Mouse (Mus musculus): ENCODE results near the gene Itgax.
"Not testable (repeated sequence)": the region's sequence is repeated elsewhere in the genome, so short reads cannot be mapped to it uniquely, and the experiment has no call there.

Itgax gene

GRCm38 (mm10) chr7:128158688-128159354 lies 29.5 kb downstream of the Itgax start:
- DNase-seq (ENCODE audit: extremely low spot score, low spot score): not testable (repeated sequence)

GRCm38 (mm10) chr7:128164001-128164400 lies 34.7 kb downstream of the Itgax start:
- no peak for DNase-seq (ENCODE audit: extremely low spot score, low spot score)

GRCm38 (mm10) chr7:128166391-128166790 lies 37.0 kb downstream of the Itgax start:
- DNase-seq (ENCODE audit: extremely low spot score, low spot score): no peak

- DNase-seq (ENCODE audit: extremely low spot score, low spot score): no peak
These were observed 40.6 kb downstream of the Itgax start for GRCm38 (mm10) chr7:128169996-128170395.

GRCm38 (mm10) chr7:128178385-128178784 lies 49.0 kb downstream of the Itgax start:
- no peak for DNase-seq (ENCODE audit: extremely low spot score, low spot score)

- no peak for DNase-seq (ENCODE audit: extremely low spot score, low spot score)
These were observed 50.8 kb downstream of the Itgax start for GRCm38 (mm10) chr7:128180126-128180525.

GRCm38 (mm10) chr7:128180546-128180945 lies 51.2 kb downstream of the Itgax start:
- DNase-seq (ENCODE audit: extremely low spot score, low spot score): no peak

- DNase-seq (ENCODE audit: extremely low spot score, low spot score): no peak
These were observed 52.3 kb downstream of the Itgax start for GRCm38 (mm10) chr7:128181691-128182090.
